Mouse (Mus musculus): ENCODE results near the gene Gm6993. TPM values are rescaled to one million over a fixed set of nuclear protein-coding genes. Genes with fewer than 3 reads are reported as not detected.

Gene Gm6993
- not detected for total RNA-seq (2021)

DNA sequence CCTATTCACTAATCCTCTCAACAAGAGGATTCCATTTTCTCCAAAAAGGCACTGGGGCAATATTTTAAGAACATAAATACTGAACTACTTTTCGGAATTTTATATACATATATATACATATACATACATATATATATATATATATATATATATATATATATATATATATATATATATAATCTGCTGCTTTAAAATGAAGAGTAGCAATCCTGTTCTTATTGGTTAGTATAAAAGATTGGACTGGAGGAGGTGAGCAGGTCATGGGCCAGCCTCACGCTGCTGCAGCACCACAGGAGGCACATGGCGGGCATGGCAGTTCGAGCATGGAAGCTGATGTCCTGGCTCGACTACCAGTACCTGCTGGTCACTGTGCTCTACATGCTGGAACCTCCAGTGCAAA, at the start of gene Gm6993:
Gene Gm6993 (plus strand): TSS at position 301 of the 400 bp plus-strand sequence.
- no peak for DNase-seq (ENCODE audit: low spot score)
- intact Hi-C loops (cut with DNase I) = loop anchor here (5.0 kb wide), 1 partner anchor 38 kb away; no protein-coding TSS in a partner anchor

DNA sequence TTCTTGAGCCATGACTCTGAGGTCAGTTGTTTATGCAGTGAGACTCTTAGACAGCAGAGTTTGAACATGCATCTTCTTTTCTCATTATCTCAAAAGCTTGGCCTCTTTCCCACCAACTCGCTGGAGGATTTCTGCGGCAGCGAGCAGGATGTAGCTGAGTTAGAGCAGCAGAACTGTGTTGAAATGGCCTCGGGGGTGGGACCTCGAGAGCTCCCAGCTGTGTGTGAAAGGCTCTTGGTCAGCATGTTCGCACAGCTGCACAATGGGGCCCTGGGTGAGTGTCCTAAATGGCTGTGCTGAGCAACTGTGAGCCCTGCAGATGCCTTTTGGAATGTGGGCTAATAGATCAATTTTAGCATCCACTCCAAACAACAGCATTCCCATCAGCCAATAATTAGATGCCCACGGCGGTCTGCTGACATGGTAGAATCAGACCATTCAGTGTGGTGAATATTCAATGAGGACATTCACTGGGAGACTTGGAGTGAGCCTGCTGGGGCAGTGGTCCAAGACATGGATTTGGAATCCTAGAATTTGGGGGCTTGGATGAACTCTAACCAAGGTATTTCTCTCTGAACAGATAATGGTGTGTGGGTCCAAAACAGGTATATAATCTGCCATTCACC, 49.1 kb upstream of the Gm6993 start:
- intact Hi-C loops (cut with DNase I) = loop anchor here (5.0 kb wide), 1 partner anchor 71 kb away; no protein-coding TSS in a partner anchor
- DNase-seq (ENCODE audit: low spot score) = peak; percentile 80

DNA sequence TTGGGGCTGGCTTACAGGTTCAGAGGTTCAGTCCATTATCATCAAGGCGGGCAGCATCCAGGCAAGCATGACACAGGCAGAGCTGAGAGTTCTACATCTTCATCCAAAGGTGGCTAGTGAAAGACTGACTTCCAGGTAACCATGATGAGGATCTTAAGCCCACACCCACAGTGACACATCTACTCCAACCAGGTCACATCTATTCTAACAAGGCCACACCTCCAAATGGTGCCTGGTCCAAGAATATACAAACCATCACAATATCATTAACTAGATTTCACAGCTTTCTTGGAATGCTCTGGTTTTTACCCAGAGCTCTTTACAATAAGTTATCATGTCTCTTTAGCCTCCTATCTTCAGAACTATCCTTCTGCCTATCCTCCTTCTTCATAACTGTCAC, 38.1 kb upstream of the Gm6993 start:
- intact Hi-C loops (cut with DNase I) = loop anchor here (5.0 kb wide), 1 partner anchor 40 kb away; the partner anchor contains the start of gene Gm6993
- DNase-seq (ENCODE audit: low spot score) = no peak

DNA sequence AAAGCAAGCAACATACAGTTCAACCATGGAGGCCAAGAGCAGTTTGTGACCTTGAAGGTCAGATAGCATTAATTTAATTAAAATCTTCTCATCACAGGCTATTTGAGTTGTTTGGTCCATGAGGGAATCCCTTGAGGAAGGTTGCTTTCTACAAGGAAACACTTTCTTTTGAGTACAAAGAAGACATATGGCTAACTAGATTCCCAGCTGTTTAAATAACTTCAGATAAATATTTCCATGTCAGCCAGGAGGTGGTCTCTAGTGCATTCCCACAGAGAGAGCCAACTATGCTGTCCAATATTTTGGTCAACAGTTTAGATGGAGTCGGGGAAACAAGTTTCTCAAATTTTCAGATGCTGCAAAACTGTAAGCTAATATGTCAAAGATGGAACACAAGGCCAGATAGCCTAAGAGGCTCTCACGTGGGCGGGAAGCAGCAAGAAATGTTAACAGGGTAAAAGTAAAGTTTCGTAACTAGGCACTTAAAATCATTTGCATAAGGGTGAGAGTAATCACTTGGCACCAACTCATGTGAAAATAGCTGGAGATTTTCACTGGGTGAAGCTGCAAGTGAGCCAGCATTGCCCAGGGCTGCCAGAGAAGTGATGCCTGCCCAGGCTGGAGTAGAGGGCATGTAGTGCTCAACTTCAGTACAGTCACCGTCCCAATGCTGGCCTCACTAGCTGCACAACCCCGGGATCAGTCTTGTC, 36.7 kb upstream of the Gm6993 start:
- intact Hi-C loops (cut with DNase I) = loop anchor here (5.0 kb wide), 1 partner anchor 38 kb away; the partner anchor contains the start of gene Gm6993
- DNase-seq (ENCODE audit: low spot score) = no peak

DNA sequence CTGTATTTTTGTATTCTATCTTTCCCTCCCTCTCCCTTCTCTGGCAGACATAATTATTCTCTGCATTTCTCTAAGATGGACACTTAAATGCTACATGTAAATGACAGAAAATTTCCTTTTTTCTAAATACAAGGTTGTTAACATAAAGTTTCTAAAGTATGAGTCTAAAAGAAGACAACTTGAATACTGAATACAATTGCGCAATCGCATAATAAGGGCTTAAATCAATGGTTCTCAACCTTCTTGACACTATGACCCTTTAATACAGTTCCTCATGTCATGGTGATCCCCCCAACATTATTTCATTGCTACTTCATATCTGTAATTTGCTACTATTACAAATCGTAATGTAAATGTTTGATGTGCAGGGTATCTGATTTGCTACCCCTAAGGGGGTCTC, 35.7 kb upstream of the Gm6993 start:
- no peak for DNase-seq (ENCODE audit: low spot score)
- intact Hi-C loops (cut with DNase I) = loop anchor here (5.0 kb wide), 1 partner anchor 37 kb away; the partner anchor contains the start of gene Gm6993

DNA sequence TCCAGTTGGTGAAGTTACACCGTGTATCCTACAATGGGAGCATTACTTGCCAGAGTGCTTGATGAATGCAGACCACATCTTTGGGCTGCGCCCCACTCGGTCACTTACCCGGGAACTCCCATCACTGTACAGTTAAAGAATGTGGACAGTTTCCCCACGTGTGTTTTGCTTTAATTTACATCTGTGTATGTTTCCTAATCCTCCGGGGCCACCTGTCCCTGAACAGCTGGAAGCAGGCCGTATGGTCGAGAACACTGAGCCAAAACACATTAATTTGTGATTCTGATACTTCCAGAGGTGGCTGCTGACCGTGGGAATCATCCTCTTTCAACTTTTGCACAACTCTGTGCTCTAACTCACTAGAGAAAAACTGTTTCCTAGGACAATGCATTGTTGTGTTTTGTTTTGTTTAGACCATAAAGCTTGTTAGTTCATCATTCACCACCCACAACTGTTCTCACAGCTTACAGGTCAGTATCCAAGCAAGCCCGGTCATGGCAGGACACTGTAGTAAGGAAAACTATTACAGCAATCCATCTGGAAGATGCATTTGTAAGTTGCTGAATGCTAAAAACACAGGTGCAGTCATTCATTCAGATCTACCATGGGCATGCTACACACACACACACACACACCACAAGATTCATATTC, 34.5 kb upstream of the Gm6993 start:
- intact Hi-C loops (cut with DNase I) = no loop called here
- DNase-seq (ENCODE audit: low spot score) = no peak

DNA sequence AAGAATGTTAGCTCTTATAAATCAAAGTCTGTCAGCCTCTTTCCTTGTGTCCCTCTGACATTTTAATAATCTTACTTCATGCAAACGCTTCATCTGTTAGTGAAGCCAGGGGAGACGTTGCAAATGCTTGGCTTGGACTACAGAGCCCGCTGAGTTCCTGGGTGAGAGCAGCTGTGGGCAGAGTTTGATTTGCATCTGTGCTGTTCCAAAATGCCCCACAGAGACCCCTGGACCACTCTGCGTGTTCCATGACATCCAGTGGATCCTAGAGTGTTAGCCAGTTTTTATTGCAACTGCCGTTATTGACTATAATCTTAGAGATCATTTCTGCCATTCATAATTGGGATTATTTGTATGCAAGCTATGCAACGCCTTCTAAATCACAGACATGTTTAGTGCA, 31.8 kb upstream of the Gm6993 start:
- no peak for DNase-seq (ENCODE audit: low spot score)
- intact Hi-C loops (cut with DNase I) = no loop called here

DNA sequence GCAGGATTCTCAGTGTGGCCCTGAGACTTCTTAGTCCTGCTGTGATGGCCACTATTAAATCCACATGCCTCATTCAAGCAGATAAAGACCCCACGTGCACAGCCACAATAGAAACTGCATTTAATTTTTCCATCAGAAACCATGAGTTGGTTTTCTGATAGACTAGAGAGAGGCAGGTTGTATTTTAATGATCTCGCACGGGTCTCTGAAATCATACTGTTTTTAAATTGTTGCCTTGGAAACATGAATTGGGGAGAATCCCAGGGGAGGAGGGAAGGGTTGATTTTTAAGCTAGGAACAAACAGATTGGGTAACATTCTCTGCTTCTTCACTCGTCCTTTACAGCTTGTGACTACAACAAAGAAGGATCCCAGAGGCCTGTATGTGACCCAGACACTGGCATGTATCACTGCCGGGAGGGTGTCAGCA, 31.2 kb upstream of the Gm6993 start:
- DNase-seq (ENCODE audit: low spot score) = no peak
- intact Hi-C loops (cut with DNase I) = no loop called here

DNA sequence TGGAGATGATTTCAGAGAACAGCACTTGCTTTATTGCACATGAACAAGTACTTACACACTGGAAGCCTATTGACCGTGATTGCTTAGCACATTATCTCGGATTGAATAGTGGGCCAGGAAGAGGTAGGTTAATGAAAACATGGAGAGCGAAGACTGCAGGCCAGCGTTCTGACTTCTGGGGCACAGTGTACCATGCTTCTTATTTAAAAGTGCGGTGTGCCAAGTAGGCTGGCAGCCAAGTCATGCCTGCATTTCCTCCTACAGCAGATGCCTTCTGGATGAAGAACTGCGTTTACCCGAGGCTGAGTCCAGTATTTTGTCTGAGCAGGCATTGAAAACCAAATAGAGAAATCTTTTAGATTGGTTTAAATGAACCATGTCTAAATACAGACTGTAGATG, 27.0 kb upstream of the Gm6993 start:
- DNase-seq (ENCODE audit: low spot score) = no peak
- intact Hi-C loops (cut with DNase I) = no loop called here

DNA sequence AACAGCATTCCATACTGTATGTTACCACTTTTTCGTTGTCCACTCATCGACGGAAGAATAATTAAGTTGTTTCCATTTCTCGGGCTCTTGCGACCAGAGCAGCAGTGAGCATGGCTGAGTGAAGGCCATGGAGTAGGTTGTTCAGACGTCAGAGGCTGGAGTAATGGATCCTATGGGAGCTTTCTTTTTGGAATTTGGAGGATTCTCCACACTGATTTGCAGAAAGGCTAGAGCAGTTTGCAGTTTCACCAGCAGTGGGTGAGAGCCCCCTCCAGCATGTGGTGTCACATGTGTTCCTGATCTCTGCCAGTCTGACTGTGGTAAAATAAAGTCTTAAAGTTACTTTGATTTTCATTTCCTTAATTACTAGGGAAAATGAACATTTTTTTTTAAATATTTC, 25.6 kb upstream of the Gm6993 start:
- intact Hi-C loops (cut with DNase I) = no loop called here
- no peak for DNase-seq (ENCODE audit: low spot score)

DNA sequence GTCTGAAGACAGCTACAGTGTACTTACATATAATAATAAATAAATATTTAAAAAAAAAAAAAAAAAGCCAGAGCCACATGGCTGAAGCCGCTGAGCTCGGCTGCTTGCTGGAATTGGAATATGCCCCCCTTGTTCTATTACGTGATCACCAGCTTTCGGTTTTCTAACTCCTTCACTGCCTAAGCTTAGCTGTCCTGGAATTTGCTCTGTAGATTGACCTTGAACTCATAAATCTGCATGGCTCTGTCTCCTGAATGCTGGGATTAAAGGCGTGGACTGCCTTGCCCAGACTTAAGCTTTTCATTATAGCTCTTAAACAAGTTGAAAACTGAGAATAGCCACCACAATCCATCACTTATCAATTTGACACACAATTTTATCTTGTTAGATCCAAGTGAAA, 23.3 kb upstream of the Gm6993 start:
- intact Hi-C loops (cut with DNase I) = no loop called here
- DNase-seq (ENCODE audit: low spot score) = no peak

DNA sequence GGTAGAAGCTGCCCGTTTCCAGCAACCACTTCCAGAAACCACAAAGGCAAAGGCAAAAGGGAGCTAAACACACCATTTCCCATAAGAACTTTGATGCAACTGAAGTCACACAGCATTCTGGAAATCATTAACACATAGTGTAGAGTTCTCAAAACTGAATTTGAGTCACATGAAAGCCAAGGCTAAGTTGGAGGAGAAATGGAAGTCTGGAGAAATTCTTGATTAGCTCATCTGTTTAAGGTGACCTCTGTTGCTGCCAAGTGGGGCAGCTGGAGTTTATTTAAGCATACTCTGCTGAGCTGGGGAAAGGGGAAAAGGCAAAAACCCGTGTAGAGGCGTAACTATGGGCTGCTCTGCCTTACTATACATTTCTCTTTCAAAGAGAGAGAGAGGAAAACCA, 21.8 kb upstream of the Gm6993 start:
- DNase-seq (ENCODE audit: low spot score) = no peak
- intact Hi-C loops (cut with DNase I) = no loop called here

DNA sequence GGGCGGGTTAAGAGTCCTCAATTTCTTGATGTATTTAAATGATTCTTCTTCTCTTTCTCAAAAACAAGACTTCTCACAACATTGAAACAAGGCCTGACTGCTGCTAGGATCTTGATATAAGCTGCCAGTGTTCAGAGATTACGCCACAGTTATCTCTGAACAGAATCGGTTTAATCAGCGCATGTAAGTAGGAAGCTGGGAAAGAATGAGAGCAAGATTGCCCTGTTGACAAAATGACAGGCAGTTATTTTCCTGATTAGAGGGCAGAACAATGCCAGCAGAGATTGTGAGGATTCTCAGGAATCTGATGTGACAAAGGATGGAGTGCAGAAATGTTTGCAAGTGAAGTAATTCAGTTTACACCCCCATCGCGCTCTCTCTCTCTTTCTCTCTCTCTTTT, 19.0 kb upstream of the Gm6993 start:
- intact Hi-C loops (cut with DNase I) = no loop called here

DNA sequence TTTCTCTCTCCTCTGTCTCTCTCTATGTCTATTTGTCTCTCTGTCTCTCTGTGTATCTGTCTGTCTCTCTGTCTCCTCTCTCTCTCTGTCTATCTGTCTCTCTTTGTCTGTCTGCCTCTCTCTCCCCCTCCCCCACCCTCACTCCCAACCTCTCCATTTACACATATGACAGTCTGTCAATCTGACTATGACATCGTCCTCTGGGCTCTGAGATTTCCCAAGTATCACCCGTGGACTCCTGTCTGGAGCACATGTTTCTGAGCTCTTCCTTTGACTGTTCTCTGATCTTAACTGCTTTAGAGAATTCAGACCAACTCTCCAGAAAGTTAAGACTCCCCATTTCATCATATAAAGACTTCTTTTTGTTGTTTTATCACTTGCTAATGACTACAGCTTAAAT, 18.3 kb upstream of the Gm6993 start:
- intact Hi-C loops (cut with DNase I) = no loop called here
- no peak for DNase-seq (ENCODE audit: low spot score)

More for the DNA sequence above, 19.0 kb upstream of the Gm6993 start:
- DNase-seq (ENCODE audit: low spot score) = no peak

DNA sequence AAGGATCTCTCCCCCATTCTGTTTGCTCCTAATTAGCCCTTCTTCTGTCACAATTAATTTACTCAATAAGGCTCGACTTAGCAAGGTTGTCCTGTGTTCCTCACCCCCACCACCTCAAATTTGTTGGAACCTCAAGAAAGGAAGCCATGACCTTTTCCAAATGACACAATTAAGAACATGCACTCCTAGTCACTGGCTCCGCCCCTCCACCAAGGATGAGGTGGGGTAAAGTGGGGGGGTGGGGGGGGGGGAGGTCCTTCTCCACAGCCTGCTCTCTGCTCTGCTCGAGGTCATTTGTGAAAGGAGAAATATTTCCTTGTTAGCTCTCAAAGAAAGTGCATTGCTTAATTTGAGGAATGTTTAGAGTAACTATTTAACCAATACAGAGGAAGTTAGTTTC, 17.8 kb upstream of the Gm6993 start:
- intact Hi-C loops (cut with DNase I) = no loop called here
- DNase-seq (ENCODE audit: low spot score) = no peak

DNA sequence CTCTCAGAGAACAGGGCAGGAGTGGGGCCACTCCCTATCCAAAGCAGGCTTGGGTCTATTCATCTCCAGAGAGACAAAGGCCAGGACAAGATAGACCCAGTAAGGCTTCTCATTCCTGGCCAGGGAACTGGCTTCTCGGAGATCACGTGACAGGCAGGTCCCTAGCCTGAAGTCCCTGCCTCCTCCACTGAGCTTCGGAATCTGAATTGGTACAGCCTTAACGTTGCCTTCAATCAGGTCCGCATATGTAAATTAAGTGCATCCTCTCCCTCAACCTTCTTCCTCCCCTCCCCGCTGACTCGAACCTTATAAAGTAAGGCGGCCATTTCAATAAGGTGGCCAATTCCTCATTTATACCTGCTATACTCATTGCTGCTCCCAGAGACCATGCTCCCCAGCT, 15.1 kb upstream of the Gm6993 start:
- intact Hi-C loops (cut with DNase I) = no loop called here
- no peak for DNase-seq (ENCODE audit: low spot score)

DNA sequence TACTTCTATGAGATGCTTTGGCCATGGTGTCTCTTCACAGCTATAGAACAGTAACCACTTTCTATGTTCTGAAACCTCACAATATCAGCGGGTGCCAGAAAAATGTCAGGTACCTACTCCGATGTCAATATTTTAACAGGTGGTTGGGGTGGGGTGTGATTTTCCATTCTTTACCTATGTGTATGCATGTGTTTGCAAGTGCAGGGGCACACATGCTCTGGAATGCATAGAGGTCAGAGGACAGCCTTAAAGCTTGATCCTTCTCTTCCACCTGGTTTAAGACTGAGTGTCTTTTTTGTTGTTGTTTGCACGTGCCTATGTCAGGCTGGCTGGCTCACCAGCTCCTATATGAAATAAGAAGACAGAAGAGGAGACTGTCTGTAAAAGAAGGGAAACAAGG, 13.4 kb upstream of the Gm6993 start:
- DNase-seq (ENCODE audit: low spot score) = no peak
- intact Hi-C loops (cut with DNase I) = no loop called here

DNA sequence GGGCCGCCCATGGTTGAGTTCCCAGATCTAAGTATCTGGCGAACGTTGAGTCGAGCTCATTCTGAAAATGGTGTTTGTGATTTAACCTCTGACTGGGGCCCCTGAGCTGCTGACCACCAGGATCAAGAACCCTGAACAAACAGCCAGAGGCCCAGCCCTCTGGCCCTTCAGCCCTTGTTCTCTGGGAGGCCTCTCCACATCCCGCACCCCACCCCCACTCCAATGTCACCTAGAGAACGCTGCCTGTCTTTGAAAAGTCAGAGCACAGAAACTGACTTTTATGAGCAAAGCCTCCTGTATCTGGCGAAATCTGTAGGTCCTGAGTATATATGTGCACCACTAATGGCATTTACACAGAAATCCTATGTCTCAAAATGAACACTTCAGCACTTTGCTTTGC, 11.7 kb upstream of the Gm6993 start:
- intact Hi-C loops (cut with DNase I) = no loop called here
- DNase-seq (ENCODE audit: low spot score) = no peak

DNA sequence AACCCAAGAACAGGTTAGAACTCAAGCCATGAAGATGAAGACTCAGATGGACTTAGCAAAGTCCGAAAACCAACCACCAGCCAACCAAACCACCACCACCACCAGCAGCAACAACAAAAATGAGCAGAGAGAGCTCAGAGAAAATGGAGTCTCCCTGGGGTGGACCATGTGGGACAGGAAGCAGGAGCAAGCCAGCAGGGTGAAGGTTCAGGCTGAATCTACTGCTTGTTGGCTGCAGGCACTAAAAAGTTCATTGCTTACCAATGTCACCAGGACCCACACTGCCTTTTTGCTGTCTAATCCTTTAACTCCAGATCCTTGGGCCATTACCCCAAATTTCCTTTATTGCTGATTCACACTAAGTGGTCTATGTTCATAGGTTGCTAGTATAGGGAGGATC, 7.9 kb upstream of the Gm6993 start:
- no peak for DNase-seq (ENCODE audit: low spot score)
- intact Hi-C loops (cut with DNase I) = no loop called here

DNA sequence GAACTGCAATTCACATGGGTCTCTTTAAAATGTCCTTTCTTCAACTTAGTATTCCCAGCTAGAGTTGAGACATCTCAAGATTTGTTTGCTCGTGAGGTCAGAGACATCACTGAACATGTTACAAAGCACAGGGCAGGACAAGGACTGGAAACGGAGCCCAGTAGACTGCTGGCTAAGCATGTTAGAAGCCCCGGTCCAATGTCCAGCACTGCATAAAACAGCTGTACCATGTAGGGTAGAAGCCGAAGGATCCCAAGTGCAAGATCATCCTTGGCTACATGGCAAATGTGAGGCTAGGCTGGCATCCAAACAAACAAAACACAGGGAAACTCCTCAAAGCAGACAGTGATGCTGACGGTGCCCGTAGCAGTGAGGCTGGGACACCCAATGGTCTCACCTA, 5.6 kb upstream of the Gm6993 start:
- no peak for DNase-seq (ENCODE audit: low spot score)
- intact Hi-C loops (cut with DNase I) = no loop called here

Measured in heart, postnatal 25 days (tissue).